Mouse (Mus musculus) small intestine, adult 2 months (tissue): ENCODE data around the gene Smpd4.

Experiments used
- CTCF ChIP-seq: fragments of 200-500 bp; IDR thresholded peaks from 2 replicates; pipeline ENCODE4 v1.5.1; 2012; ENCODE audit warnings: low read depth, mild to moderate bottlenecking, control low read depth, inconsistent platforms, low read length, moderate library complexity, mixed read lengths; ENCODE audit not compliant: insufficient replicate concordance, insufficient read length; ENCODE audit errors: extremely low read depth
- POLR2A ChIP-seq: fragments of 200-500 bp; IDR thresholded peaks from 2 replicates; pipeline ENCODE4 v1.6.1; 2012; ENCODE audit warnings: low read depth, mild to moderate bottlenecking, control low read depth, inconsistent platforms, low read length, moderate library complexity

GRCm38 (mm10) chr16:17575870-17576824 is 43.0 kb upstream of the Smpd4 start:
- no peak for TF ChIP-seq CTCF
- TF ChIP-seq POLR2A: no peak
